ENCODE assay signal across 8 mouse cellular contexts in genomic region chr8:65037117-65037533, GRCm38 (mm10). TPM values are rescaled to one million over a fixed set of nuclear protein-coding genes. Genes with fewer than 3 reads are reported as not detected.
DNase-seq lines count a peak whose midpoint lies in the region; ATAC-seq and TF ChIP-seq lines count a peak whose summit lies in the region.

TSS of gene Apela (minus strand) at chr8:65037336.

- no peaks in the 10 kb centered on the region for H3K27me3 ChIP-seq in heart, postnatal 0 days (ENCODE audit: control insufficient read depth, insufficient read depth, low read length)

- 2% methylated on average over 8 of the region's 8 CpGs for WGBS in heart, postnatal 0 days

- no peak for TF ChIP-seq CTCF in heart, postnatal 0 days (IDR thresholded peaks at IDR 0.05; ENCODE audit: low read depth)

- no peak for TF ChIP-seq EP300 in heart, postnatal 0 days (IDR thresholded peaks at IDR 0.05; ENCODE audit: low read depth)

- H3K4me2 ChIP-seq in heart, postnatal 0 days (ENCODE audit: low read depth, low read length) = peak within 1 kb of the TSS; percentile 59

- 0 out of 2 replicates have a peak, but pooled peaks have one; percentile 33 for ATAC-seq in heart, postnatal 0 days (ENCODE audit: insufficient read depth, low read depth)

- H3K36me3 ChIP-seq in heart, postnatal 0 days (replicated peaks; ENCODE audit: control insufficient read depth, insufficient read depth, low read length) = no peaks in the 10 kb centered on the region

- H3K9me3 ChIP-seq in heart, postnatal 0 days (replicated peaks; ENCODE audit: control insufficient read depth, low read length) = no peaks in the 10 kb centered on the region

- DNase-seq in Muller cell, postnatal 12 days (ENCODE audit: inconsistent ontology term) = peak; percentile 52
- peak; percentile 23 for DNase-seq in brain, adult 2 months (ENCODE audit: low read depth, low spot score)
- peak; percentile 20 for DNase-seq in heart, postnatal 0 days (ENCODE audit: low spot score)
- peak; percentile 59 to 70 for DNase-seq in kidney, postnatal 4 days
- DNase-seq in lung, postnatal 14 days = peak; percentile 31
- DNase-seq in testis, postnatal 10 days (ENCODE audit: low spot score) = no peak
- no peak for DNase-seq in left cerebral cortex, adult 18-20 months (ENCODE audit: low spot score in 2 of 2)
- no peak for DNase-seq in spleen, postnatal 4 days (ENCODE audit: low spot score in 2 of 2)

- H3K9ac ChIP-seq in heart, postnatal 0 days (replicated peaks; ENCODE audit: low read depth, low read length) = no peak within 1 kb of the TSS

- H3K4me3 ChIP-seq in heart, postnatal 0 days (ENCODE audit: low read depth, low read length) = peak within 1 kb of the TSS; percentile 35

- H3K4me1 ChIP-seq in heart, postnatal 0 days (ENCODE audit: control insufficient read depth, insufficient read depth) = 0 out of 2 replicates have a peak, but pooled peaks cover 14% of the 10 kb centered on the region

- H3K27ac ChIP-seq in heart, postnatal 0 days (ENCODE audit: low read depth) = no peak within 1 kb of the TSS

RNA-seq across cellular contexts. Expression of gene Apela, which starts in this region (rescaled TPM):
- 2.7 TPM in 1 of 2 replicates, not detected in the other for total RNA-seq in heart, postnatal 0 days (2014; rRNA removed; ENCODE audit: low replicate concordance)
- polyA plus RNA-seq in heart, postnatal 0 days (2015; fragmentation: Nextera tagmentation; extraction: Ambion mirVana) = 2.6 and 3.3 TPM in 2 replicates
- total RNA-seq in left cerebral cortex, adult 18-20 months (2021) = not detected

Comparison
In these comparisons a context has a peak if more than half of its experiments do, and no peak if none do; other contexts are left out.
1. DNase-seq: peak in Muller cell, postnatal 12 days (single experiment), brain, adult 2 months (single experiment), heart, postnatal 0 days (single experiment), kidney, postnatal 4 days (2 of 2) and lung, postnatal 14 days (single experiment); none in testis, postnatal 10 days (single experiment), left cerebral cortex, adult 18-20 months (0 of 2) and spleen, postnatal 4 days (0 of 2).